Mouse (Mus musculus) G1E (cell line): Measurements from ENCODE around the gene Ppfia4.

Experiments used
- CTCF ChIP-seq: IDR thresholded peaks from 2 replicates; pipeline ENCODE4 v1.5.1; 2012; ENCODE audit warnings: low read depth, low read length, inconsistent platforms, mixed read lengths
- GATA1 ChIP-seq: IDR thresholded peaks from 2 replicates; pipeline ENCODE4 v1.6.1; 2012; ENCODE audit warnings: borderline replicate concordance, low read length, inconsistent platforms, mixed read lengths
- GATA2 ChIP-seq: IDR thresholded peaks from 2 replicates; pipeline ENCODE4 v1.6.1; 2012; ENCODE audit warnings: low read depth, low read length, inconsistent platforms, borderline replicate concordance
- POLR2AphosphoS5 ChIP-seq: IDR thresholded peaks from 2 replicates; pipeline ENCODE4 v1.6.1; 2012; ENCODE audit warnings: low read depth, low read length, inconsistent platforms; ENCODE audit not compliant: insufficient replicate concordance
- TAL1 ChIP-seq: conservative IDR thresholded peaks from 2 replicates; pipeline ENCODE4 v1.6.1; 2012; ENCODE audit warnings: low read depth, low read length, inconsistent platforms, mixed read lengths

DNA sequence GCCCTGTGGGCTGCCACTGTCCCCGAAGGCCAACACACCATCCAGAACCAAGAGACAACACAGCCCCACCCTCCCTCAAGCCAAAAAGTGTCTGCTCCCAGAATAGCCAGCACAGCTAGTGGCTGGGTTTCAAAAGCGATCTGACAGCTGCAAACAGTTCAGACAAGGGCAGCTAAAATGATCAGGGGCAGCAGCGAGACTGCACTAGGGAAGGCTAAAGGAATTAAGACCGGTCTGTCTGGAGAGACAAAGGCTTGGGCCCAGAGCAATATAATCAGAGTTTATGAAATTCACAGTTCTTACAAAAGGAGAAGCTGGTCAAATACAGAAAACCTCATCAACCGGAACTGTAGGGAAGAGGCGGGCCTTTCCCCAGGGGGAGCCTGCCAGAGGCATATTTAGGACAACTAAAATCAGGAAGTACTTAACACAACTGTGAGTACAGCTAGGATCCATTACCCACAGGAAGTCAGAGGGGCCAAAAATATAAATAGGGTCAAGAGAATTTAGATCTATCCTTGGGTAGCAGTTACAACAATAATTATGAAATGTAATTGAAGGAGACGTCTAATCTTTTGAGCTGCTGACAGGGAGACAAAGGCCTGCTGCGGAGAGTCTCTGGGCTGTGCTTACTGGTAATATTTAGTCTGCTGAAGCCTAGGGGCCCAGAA is 30.0 kb downstream of the Ppfia4 start:
- no peak for TF ChIP-seq CTCF
- no peak for TF ChIP-seq POLR2AphosphoS5
- TF ChIP-seq TAL1 = no peak
- TF ChIP-seq GATA1 = no peak
- no peak for TF ChIP-seq GATA2
